Mouse (Mus musculus) left cerebral cortex, adult 2 months (tissue): ENCODE measurements at regions not wholly inside any gene's neighbourhood (a gene's known extent, or its start where the extent isn't known, plus 50 kb on each side); places are given as distances from the start of the nearest gene placed in this dataset.
"Not testable (repeated sequence)": the region's sequence is repeated elsewhere in the genome, so short reads cannot be mapped to it uniquely, and the experiment has no call there.

Experiments used
- DNase-seq, 2 experiments: peaks; one replicate each; pipeline ENCODE4 v3.0.0; 2021 to 2022; ENCODE audit warnings: low spot score in 2 of 2, mixed read lengths in 1 of 2; ENCODE audit errors: extremely low spot score in 1 of 2
- H3K27ac ChIP-seq: fragments of 200-600 bp; 2 replicates; pipeline ENCODE4 v1.8.1; 2022
- H3K4me3 ChIP-seq: fragments of 200-600 bp; 2 replicates; pipeline ENCODE4 v1.8.1; 2022
- CTCF ChIP-seq: fragments of 200-600 bp; IDR thresholded peaks from 2 replicates; pipeline ENCODE4 v1.8.1; 2022; ENCODE audit warnings: antibody characterized with exemption, mild to moderate bottlenecking, moderate library complexity
- intact Hi-C: fragments of 180-260 bp; cut with DNase I; formaldehyde crosslinking; loops from one replicate; pipeline ENCODE4 v1.15.1; 2025

DNA sequence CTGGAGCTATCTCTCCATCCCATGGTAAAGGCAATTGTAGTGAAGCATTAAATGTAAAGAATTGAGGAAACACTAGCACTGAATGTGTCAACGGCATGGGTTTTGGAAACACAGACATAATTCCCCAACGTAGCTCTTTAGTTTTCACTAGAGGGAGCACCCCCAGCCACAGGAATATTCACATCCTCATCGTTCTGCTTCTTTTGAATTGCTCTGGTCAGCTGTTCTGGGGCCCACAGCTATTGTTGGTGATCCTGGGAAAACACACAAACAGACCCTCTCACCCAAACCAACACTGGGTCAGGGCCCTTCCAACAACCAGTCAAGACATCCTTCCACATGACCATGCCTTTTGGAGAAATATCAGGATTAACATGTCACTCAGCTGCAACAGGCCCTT, 119.7 kb downstream of the Impg2 start:
- DNase-seq, H3K4me3 ChIP-seq, H3K27ac ChIP-seq, intact Hi-C loops: not testable (repeated sequence)

DNA sequence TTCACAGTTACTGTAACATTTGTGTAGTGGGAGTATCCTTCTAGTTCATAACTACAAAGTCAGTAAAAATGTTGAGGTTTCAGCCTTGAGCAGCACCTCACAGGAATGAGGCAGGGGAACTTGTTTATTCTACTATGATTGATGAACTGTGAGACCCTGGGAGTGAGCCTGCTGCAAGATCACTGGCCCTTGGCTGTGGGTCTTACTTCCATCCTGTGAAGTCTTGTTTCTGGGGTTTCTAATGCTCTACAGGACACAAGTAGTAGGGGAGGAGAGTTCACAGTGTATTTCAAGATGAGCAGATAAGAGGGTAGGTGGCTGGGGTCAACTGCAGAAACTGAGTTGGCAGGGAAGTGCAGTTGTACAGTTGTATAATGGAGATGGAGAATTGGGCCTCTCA, 128.3 kb upstream of the Abi3bp start:
- TF ChIP-seq CTCF = no peak
- H3K27ac ChIP-seq = no peak overlapping the region
- H3K4me3 ChIP-seq = no peak overlapping the region
- intact Hi-C loops = no loop called here
- DNase-seq = no peak

DNA sequence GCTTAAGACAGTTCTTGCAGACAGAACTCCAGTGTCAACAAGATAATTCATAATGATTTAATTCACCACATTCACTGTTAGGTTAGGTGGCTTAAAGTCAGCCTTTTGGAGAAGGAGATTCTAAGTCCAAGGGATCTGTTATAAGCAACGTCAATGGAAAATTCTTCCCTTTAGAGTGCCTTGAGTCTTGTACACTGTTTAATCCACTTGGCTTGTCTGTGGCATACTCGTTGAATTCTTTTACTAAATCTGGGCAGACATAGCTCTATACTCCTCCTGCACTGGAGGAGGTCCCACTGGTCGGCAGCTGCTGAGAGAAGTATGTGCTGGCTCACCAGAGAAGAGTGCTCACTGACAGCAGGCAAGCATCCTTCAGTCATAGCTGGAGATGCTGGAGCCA, 124.8 kb upstream of the Abi3bp start:
- DNase-seq = no peak
- intact Hi-C loops = no loop called here
- Histone ChIP-seq H3K27ac (no peak overlapping the region), H3K4me3 (no peak overlapping the region)
- no peak for TF ChIP-seq CTCF

DNA sequence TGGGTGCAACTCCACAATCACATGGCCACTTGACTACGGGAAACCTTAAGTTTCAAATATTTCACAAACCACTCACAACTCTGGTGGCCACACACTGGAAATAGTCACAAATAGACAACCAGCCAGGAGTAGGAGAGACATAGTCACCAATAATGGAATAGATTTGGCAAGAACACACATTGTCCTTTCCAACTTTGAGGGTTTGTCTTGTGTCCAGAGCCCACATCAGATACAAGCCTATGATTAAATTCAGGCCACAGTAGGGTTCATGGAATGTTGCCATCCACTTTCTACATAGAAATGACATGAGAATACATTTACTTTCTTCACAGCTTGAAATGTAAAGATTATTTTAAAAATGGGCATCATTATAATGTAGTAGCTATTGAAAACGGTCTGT, 118.6 kb upstream of the Abi3bp start:
- Histone ChIP-seq H3K4me3 (no peak overlapping the region), H3K27ac (no peak overlapping the region)
- intact Hi-C loops = no loop called here
- no peak for TF ChIP-seq CTCF
- no peak for DNase-seq

DNA sequence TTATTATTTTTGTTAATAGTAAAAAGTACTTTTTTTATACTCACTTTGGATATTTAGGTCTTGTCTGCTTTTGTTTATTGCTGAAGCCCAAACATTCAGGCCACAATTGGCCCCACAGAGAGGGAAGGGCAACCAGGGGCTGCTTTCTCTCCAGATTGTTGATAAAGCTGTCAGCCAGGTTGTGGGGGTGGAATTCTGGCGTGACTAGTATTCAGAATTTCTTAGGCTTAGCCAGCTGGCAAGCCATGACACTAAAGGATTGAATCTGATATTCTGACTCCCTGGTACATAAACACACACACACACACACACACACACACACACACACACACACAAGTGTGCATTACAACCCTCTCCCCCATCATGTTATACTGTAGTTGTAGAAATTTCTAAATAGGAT, 116.7 kb upstream of the Abi3bp start:
- DNase-seq = no peak
- intact Hi-C loops = no loop called here
- TF ChIP-seq CTCF = no peak
- Histone ChIP-seq H3K4me3 (no peak overlapping the region), H3K27ac (no peak overlapping the region)

DNA sequence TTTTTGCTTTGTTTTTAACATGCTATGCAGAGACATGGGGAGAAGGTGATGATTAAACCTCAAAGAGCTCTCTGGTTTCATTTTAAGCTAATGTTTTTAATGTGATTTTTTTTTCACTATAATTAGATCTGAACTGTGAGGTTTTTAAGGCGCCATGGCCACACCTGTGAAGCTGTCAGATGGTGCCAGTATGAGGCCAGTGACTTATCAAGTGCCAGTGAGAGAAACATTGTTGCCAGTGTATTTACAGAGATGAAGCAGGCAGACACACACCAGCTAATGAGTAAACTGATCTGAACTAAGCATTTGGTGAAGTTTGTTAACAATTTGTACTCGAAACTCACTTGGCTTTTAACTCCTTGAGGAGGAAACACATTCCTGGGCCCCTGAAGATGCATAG, 99.3 kb upstream of the Abi3bp start:
- intact Hi-C loops = no loop called here
- Histone ChIP-seq H3K4me3 (no peak overlapping the region), H3K27ac (no peak overlapping the region)
- DNase-seq = no peak
- no peak for TF ChIP-seq CTCF

DNA sequence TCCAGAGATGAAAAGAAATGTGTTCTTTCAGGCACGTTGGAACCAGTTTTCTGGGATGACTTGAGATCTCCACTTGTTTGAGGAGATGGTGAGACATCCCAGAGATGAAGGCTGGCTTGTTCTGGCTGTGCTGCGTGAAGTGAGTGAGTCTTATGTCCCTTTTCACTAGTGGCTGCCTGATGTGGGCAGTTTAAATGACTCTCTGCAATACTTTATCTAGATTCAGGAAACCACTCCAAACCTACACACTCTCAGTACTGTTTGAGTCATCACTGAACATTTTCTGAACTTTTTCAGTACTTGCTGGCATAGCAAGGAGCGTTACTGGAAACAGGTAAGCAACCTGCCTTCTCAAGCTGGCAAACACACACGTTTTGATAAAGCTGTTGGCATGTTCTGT, 97.0 kb upstream of the Abi3bp start:
- intact Hi-C loops = no loop called here

DNA sequence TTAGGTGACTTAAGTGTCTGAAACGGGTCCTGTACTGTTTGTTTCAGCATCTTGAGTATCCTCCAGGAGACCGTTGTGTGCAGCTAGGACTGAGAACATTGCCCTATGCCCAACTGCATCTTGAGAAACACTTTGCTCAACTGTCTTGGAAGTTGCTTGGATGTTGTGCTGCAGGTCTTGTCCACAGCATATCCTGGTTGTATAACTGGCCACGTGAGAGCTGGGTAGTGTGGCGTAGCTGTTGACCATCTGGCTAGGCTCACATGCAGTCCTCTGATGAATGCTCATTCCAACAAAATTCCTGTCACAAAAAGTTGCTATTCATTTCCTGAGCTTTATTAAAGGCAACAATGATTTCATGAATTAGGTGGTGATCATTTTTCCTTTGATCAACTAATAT, 91.1 kb upstream of the Abi3bp start:
- DNase-seq = no peak
- no peak for TF ChIP-seq CTCF
- Histone ChIP-seq H3K4me3 (no peak overlapping the region), H3K27ac (no peak overlapping the region)
- intact Hi-C loops = loop anchor here (5.0 kb wide), 1 partner anchor 226 kb away; no protein-coding TSS in a partner anchor

More for the DNA sequence above, 97.0 kb upstream of the Abi3bp start:
- no peak for DNase-seq
- H3K4me3 ChIP-seq = no peak overlapping the region
- H3K27ac ChIP-seq = no peak overlapping the region
- no peak for TF ChIP-seq CTCF

DNA sequence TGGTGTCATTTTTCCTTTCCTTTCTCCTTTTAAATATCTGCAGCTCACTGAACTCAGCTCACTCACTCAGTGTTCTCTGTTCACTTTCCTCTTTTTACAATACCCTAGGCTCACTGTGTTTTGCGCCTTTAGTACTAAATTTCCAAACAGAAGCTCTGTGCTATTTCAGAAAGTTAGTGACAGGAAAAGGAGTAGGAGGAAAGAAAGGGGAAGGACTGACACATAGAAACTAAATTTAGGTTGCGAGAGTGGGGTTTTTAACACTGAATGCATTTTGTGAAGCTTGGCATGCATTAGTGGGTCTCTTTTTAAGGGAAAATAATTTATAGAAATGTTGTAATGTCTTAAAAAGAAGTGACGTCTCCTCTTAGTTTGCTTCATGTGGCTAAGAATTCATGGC, 84.8 kb upstream of the Abi3bp start:
- Histone ChIP-seq H3K4me3 (no peak overlapping the region), H3K27ac (no peak overlapping the region)
- TF ChIP-seq CTCF = no peak
- DNase-seq = no peak
- intact Hi-C loops = loop anchor here (2.0 kb wide), 1 partner anchor 84 kb away; the partner anchor contains the start of gene Abi3bp

DNA sequence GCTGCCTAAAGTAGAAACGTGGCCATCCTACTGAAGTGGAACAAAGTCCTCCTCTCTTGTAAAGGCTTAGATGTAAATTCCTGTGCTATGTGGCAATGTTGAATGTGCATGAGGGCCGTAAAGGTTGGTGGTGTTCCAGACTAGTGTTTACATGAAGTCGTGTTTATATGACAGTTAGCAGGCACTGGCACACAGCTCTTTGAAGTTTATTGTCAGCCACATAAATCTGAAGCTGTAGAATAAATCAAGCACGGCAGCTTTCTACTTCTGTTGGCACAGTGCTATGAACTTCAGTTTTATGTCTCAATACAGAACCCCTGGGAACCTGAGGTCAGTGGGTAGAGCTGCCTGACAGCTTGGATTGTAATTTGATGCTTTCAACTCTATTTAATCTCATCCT, 81.1 kb upstream of the Abi3bp start:
- Histone ChIP-seq H3K4me3 (no peak overlapping the region), H3K27ac (no peak overlapping the region)
- intact Hi-C loops = no loop called here
- DNase-seq = no peak
- TF ChIP-seq CTCF = no peak

DNA sequence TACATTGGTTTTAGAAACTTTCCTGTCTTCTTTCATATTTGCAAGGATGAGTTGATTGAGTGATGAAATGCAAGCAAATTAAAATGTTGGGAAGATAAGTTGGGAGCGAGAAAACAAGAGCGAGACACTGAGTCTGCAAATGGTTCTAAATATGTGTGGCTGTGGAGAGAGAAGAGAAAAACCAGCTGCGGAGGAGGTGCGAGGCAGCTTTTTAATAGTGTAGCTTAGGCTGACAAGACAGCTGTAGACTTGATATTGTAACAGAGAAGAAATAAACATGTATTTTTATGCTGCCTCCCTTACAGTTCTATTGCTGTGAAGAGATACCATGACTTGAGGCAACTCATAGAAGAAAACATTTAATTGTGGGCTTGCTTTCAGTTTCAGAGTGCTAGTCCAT, 78.1 kb upstream of the Abi3bp start:
- DNase-seq = peak in 1 of 2 experiments; percentile 18
- Histone ChIP-seq H3K4me3 (no peak overlapping the region), H3K27ac (no peak overlapping the region)
- TF ChIP-seq CTCF = no peak
- intact Hi-C loops = no loop called here

DNA sequence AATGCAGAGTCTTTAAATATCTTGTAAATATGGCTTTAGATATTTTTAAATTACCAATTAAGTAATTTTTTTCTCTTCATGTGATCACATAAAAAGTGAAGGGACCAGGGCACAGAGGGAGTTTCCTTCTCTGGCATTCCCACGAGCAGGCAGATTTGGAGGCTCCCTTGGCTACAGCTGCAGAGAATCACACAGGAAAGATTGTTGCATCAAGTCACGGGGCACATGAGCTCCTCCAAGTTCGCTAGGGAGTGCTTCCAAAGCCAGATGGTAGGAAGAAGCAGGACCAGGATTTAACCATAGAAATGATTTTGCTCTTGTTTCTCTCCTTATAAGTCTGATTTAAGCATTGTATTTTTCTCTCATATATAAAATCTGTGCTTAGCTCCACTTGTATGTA, 53.9 kb upstream of the Abi3bp start:
- Histone ChIP-seq H3K4me3 (no peak overlapping the region), H3K27ac (no peak overlapping the region)
- intact Hi-C loops = no loop called here
- no peak for DNase-seq
- no peak for TF ChIP-seq CTCF
